Mouse (Mus musculus) inflammation-experienced regulatory T-cells, adult 6 months (primary cell): Measurements from ENCODE around the gene Rnf10. TPM values are rescaled to one million over a fixed set of nuclear protein-coding genes. Genes with fewer than 3 reads are reported as not detected.

Experiments used
- ATAC-seq: one replicate; pipeline ENCODE4 v1.8.0; 2017
- polyA plus RNA-seq, 3 experiments: library from polyadenylated mRNA; unstranded; fragments of 100-300 nt; shearing (Covaris generic); gene quantifications; one replicate each; pipeline ENCODE4 v1.2.1; 2017

The Rnf10 gene
- polyA plus RNA-seq, 3 experiments from 2014 or later = 29.8 to 37.7 (median 35.6) TPM

- no peak for ATAC-seq
Observed at GRCm38 (mm10) chr5:115275998-115276397, 3.3 kb upstream of the Rnf10 start.

DNA sequence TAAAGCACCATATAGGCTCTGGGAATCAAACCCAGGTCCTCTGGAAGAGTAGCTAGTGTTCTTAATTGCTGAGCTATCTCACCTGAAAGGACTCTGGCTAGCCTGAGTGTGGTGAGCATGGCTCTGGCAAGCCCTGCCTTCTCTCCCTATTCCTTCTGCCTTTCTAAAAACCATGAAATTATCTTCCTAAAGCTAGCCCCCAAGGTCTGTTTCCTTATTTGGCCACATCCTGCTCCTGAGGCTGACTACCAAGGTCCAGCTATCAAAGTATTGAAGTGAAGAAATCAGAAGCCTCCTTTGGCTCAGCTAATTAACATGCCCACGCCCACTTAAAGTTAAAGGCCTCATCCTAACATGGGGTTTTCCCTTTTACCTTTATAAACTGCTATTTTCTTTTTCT is 2.1 kb upstream of the Rnf10 start:
- no peak for ATAC-seq

GRCm38 (mm10) chr5:115274353-115274752 is 1.7 kb upstream of the Rnf10 start:
- ATAC-seq = no peak

- no peak for ATAC-seq
Observed at GRCm38 (mm10) chr5:115273549-115274135, 944 bp upstream of the Rnf10 start.

DNA sequence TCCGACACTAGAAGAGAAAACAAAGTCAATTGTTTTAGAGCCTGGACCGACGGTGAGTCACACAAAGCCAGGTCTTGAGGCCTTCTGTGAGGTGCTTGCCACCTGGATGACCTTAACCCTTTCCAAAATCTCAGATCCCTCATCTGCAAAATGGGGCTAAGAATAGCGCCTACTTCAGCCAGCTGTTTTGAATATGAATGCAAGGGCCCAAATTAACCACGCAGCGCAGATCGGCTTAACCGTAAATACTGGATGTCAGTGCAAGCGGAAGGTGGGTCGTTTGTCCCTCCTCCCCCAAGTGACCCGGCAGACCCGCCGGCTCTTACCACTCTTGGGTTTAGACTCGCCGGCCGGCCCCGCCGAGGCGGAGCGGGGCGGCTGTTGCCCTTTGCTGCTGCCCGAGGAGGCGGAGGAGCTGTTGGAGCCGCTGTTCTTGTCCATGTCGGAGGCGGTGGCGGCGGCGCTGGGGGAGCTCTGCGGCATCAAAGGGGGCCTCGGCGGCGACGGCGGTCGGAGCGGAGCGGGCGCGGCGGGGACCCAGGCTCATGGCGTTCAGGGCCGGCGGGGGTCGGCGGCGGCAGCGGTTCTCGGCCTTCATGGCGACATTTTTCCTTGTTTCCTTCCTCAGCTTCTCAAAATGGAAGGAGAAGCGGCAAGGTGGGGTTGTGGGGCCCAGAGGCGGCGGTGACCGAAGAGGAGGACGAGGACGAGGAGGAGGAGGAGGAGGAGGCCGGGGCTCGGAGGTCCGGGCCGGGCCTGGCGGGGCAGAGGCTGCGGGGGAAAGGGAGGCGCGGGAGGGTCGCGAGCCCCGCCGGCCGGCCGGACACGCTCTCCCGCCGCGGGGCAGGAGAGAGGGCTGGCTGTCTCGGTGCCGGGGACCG is 527 bp downstream of the Rnf10 start:
- ATAC-seq = peak; percentile 19

DNA sequence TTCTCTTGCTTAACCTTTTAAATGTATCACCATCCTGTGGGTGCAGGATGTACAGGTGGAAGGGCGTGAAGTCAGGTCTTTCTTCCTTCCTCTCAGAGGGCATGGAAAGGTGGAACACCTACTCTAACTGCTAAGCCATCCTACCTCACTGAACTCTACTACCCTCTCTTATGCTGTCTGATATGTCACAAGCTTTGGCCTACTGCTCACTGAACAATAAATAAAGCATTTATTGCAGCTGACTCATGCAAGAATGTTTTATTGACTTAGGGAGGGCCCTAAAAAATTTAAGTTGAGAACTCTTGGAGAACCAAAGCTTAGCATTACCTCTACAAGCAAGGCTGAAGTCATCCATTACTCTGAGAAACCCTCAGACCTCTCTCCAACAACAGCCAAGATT is 2.7 kb downstream of the Rnf10 start:
- ATAC-seq = no peak

- ATAC-seq = no peak
Observed at GRCm38 (mm10) chr5:115268266-115268665, 4.4 kb downstream of the Rnf10 start.

DNA sequence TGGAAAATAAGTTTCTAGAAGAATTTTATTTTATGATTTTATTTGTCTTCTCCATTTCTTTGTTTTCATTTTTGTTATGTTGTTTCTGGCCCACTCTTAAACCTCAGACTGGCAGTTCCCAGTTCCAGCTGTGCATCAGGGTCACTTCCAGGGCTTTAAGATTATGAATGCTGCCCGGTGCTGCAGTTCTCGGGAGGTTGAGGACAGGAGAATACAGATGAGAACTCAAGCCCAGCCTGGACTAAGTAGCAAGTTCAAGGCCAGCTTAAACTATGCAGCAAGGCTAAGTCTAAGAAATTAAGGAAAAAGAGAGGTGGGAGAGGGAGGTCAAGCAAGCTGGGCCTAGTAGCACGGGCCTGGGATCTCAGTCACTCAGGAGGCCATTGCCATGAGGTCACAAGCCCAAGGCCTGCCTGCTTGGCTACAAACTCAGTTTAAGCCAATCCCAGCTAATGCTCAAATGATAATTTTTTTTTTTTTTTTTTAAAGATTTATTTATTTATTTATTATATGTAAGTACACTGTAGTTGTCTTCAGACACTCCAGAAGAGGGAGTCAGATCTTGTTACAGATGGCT is 5.1 kb downstream of the Rnf10 start:
- no peak for ATAC-seq

GRCm38 (mm10) chr5:115266787-115267468 is 5.8 kb downstream of the Rnf10 start:
- no peak for ATAC-seq

- no peak for ATAC-seq
Observed at GRCm38 (mm10) chr5:115266340-115266739, 6.4 kb downstream of the Rnf10 start.

GRCm38 (mm10) chr5:115262502-115263291 is 10.0 kb downstream of the Rnf10 start:
- ATAC-seq = no peak

- ATAC-seq = peak; percentile 79
Observed at GRCm38 (mm10) chr5:115261880-115262279, 10.8 kb downstream of the Rnf10 start.

DNA sequence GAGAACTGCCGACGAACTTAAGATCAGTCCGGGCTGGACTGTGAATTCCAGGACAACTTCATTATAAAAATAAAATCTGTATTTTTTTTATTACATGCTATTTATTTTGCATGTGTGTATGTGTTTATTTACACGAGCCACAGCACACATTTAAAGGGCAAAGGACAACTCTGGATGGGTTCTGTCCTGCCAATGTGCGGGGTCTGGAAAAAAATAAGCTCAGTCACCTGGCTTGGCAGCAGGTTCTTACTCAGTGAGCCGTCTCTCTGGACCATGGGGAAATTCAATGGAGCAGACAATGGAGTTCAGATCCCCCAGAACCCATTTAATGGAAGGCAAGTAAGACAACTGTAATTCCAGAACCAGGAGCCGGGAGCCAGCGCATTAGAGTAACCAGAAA is 11.6 kb downstream of the Rnf10 start:
- no peak for ATAC-seq

GRCm38 (mm10) chr5:115260356-115260755 is 12.3 kb downstream of the Rnf10 start:
- ATAC-seq = no peak

DNA sequence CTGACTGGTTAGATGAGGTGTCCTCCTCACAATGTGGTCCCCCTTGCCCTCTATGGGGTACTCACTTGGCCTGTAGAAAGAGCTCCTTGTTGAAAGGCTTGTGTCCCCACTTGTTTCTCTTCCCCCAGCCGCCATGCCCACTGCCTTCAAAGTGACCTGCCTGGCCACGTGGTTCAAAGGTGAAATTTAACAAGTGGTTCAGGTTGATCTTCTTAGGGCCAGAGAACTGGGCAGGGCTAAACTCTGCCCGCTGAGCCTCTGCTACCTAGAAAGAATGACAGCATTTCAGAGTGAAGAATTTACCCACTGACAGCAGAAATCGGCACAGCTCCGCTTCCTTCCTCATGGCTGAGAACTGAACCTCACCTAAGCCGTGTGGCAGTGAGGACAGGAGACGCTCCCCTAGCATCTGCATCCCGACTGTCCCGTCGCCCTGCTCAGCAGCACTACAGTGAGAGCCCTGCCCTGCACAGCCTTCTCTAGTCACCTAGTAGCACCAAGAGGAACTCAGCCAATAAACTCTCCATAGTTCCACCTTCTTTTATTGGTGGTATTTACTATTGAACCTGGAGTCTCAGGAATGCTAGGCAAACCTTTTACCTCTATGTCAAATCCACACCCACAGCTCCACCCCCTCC is 15.7 kb downstream of the Rnf10 start:
- ATAC-seq = no peak

GRCm38 (mm10) chr5:115255472-115255871 is 17.2 kb downstream of the Rnf10 start:
- no peak for ATAC-seq

DNA sequence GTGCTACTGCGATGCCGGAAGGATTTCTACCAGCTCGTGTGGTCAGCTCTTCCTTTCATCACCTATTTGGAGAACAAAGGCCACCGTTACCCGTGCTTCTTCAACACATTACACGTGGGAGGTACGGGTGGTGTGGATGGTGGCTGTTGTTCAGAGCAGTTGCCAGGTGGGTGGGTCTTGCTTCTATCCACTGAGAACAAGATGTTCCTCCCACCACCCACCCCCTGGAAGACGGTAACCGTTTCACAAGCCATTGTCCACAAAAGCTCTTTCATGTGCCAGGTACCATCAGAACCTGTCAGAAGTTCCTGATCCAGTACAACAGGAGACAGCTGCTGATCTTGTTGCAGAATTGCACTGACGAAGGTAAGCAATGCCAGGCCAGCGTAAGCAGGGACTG is 32.5 kb downstream of the Rnf10 start:
- no peak for ATAC-seq

- ATAC-seq = no peak
Observed at GRCm38 (mm10) chr5:115238729-115239195, 33.9 kb downstream of the Rnf10 start.

DNA sequence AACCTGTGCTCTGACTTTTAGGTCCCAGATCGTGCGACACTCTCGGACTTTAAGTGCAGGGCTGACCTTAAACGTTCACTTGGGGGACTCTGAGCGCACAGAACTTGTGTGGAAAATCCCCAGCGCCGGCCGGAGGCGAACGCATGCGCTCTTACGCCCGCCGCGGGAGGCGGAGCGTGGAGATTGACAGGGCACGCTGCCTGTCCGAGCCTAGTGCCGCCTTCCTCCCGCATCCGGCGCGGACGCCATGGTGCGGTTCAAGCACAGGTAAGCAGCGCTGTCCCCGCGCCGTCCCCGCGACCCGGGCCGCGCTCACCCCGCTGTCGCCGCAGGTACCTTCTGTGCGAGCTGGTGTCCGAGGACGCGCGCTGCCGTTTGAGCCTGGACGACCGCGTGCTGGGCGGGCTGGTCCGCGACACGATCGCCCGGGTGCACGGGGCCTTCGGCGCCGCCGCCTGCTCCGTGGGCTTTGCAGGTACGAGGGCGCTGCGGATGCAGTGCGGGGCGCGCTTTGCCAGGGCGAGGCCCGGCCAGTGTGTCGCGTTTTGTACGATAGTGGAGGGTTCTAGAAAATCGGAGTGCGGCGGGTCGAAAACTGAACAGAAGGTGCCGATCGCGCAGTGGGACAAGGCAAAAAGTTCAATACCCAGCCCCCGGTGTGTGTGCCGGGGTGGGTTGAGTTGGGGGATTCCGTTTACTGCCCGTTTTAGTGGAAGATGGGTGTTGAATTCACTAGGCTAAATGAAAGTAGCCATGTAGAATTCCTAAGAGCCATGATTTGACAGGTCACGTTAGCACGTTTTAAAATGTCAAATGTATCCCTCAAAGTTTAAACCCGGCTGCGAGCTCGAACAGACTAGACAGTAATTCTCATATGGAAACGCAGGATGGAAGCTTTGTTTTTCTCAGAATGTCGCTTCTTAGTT is 34.6 kb downstream of the Rnf10 start:
- ATAC-seq = peak; percentile 73

GRCm38 (mm10) chr5:115235786-115236263 is 36.9 kb downstream of the Rnf10 start, which contains the start of gene Pop5:
Pop5 (plus strand) TSS chr5:115235836.
- peak; percentile 67 for ATAC-seq
